Mouse (Mus musculus) cortical plate, adult 2 months (tissue): ENCODE results near the gene 2410015M20Rik.

ENCODE experiments used
- CTCF ChIP-seq: fragments of 200-500 bp; IDR thresholded peaks from 2 replicates; pipeline ENCODE4 v1.5.1; 2011; ENCODE audit warnings: mild to moderate bottlenecking, control low read depth, low read length; ENCODE audit not compliant: insufficient read depth; ENCODE audit errors: extremely low read depth
- POLR2A ChIP-seq: fragments of 200-500 bp; IDR thresholded peaks from 2 replicates; pipeline ENCODE4 v1.6.1; 2011; ENCODE audit warnings: mild to moderate bottlenecking, low read length, control low read depth; ENCODE audit not compliant: insufficient read depth; ENCODE audit errors: extremely low read depth

- TF ChIP-seq CTCF: no peak
- no peak for TF ChIP-seq POLR2A
Measured at GRCm38 (mm10) chr17:56654771-56655170, 45.2 kb upstream of the 2410015M20Rik start.
